Mouse (Mus musculus): ENCODE measurements around the gene Galnt7. TPM values are rescaled to one million over a fixed set of nuclear protein-coding genes. Genes with fewer than 3 reads are reported as not detected.

The Galnt7 gene
- polyA plus RNA-seq, 1 experiment from 2014 or later: 22.4 TPM

DNA sequence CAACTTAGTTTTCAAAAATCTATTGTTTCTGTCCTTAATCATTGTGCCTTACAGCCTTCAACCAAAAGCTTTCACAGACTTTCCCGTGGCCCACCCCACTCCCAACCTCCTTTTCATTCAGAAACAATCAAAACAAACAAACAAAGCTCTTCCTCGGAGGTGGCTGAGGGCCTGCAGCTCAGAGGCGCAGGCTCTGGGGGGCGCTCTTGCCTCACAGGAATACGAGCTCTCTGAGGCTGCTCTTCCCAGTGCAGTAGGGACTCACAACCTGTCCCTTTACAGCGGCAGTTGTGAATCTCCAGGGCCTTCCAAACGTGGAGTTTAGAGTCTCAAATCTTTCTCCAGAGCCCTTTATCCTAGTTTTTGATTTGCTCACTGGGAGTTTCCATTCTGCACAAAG is 78.4 kb downstream of the Galnt7 start:
- H3K27ac ChIP-seq (ENCODE audit: low read length): no peak overlapping the region
- no peak overlapping the region for H3K4me3 ChIP-seq (ENCODE audit: low read length)
- 0 out of 2 replicates have a peak, but pooled peaks have one; percentile 71 for ATAC-seq (ENCODE audit: low FRiP score, low TSS enrichment)
- H3K36me3 ChIP-seq (ENCODE audit: insufficient read depth, low read length): no peaks in the 10 kb centered on the region; the same call in 1 of the 2 replicates
- 6% methylated on average over 7 of the region's 7 CpGs for WGBS
- H3K9ac ChIP-seq (replicated peaks; ENCODE audit: low read length): no peak overlapping the region
- H3K4me2 ChIP-seq (replicated peaks; ENCODE audit: low read depth, low read length): no peak overlapping the region
- no peaks in the 10 kb centered on the region for H3K27me3 ChIP-seq (ENCODE audit: insufficient read depth, low read length)
- H3K9me3 ChIP-seq (ENCODE audit: low read length): no peaks in the 10 kb centered on the region
- peaks cover 8% of the 10 kb centered on the region; the same call in 1 of the 2 replicates for H3K4me1 ChIP-seq (ENCODE audit: insufficient read depth, low read length)

- WGBS: 85% methylated on average over 6 of the region's 6 CpGs
- ATAC-seq (ENCODE audit: low FRiP score, low TSS enrichment): no peak
Observed at GRCm38 (mm10) chr8:57573844-57574243, 79.0 kb downstream of the Galnt7 start.

DNA sequence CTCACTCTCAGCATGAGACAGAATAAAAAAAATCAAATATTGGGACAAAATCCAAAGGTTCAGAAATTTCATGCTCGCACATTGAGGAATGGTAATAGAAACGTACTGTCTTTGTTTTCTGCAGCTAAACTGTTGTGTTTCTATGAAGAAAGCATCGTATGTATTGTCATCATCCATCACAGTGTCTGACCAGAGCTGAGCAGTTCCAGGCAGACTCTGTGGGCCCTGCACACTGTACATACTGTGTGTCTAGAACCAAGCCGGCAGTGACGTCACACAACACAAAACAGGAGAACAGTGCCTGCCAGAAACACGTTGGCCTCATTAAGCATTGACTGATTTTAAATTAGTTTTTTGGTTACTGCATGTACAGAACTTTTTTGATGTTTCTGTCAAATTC is 82.9 kb downstream of the Galnt7 start:
- H3K27ac ChIP-seq (ENCODE audit: low read length): no peak overlapping the region
- H3K9me3 ChIP-seq (ENCODE audit: low read length): no peaks in the 10 kb centered on the region
- no peak overlapping the region for H3K4me2 ChIP-seq (replicated peaks; ENCODE audit: low read depth, low read length)
- no peak overlapping the region for H3K4me3 ChIP-seq (ENCODE audit: low read length)
- no peak overlapping the region for H3K9ac ChIP-seq (replicated peaks; ENCODE audit: low read length)
- no peak for ATAC-seq (ENCODE audit: low FRiP score, low TSS enrichment)
- H3K4me1 ChIP-seq (ENCODE audit: insufficient read depth, low read length): peaks cover 11% of the 10 kb centered on the region
- no peaks in the 10 kb centered on the region for H3K27me3 ChIP-seq (ENCODE audit: insufficient read depth, low read length)
- WGBS: 74% methylated on average over 6 of the region's 6 CpGs
- no peaks in the 10 kb centered on the region; the same call in 1 of the 2 replicates for H3K36me3 ChIP-seq (ENCODE audit: insufficient read depth, low read length)

More at GRCm38 (mm10) chr8:57573844-57574243, 79.0 kb downstream of the Galnt7 start:
- Histone ChIP-seq H3K36me3 (ENCODE audit: insufficient read depth, low read length) (no peaks in the 10 kb centered on the region; the same call in 1 of the 2 replicates), H3K9ac (replicated peaks; ENCODE audit: low read length) (no peak overlapping the region), H3K4me1 (ENCODE audit: insufficient read depth, low read length) (peaks cover 13% of the 10 kb centered on the region), H3K9me3 (ENCODE audit: low read length) (no peaks in the 10 kb centered on the region), H3K4me2 (replicated peaks; ENCODE audit: low read depth, low read length) (no peak overlapping the region), H3K27me3 (ENCODE audit: insufficient read depth, low read length) (no peaks in the 10 kb centered on the region), H3K4me3 (ENCODE audit: low read length) (no peak overlapping the region), H3K27ac (ENCODE audit: low read length) (no peak overlapping the region)

GRCm38 (mm10) chr8:57569400-57569795 is 83.4 kb downstream of the Galnt7 start:
- Histone ChIP-seq H3K4me1 (ENCODE audit: insufficient read depth, low read length) (peaks cover 11% of the 10 kb centered on the region), H3K27me3 (ENCODE audit: insufficient read depth, low read length) (no peaks in the 10 kb centered on the region), H3K4me2 (replicated peaks; ENCODE audit: low read depth, low read length) (no peak overlapping the region), H3K36me3 (ENCODE audit: insufficient read depth, low read length) (no peaks in the 10 kb centered on the region; the same call in 1 of the 2 replicates), H3K9ac (replicated peaks; ENCODE audit: low read length) (0 out of 2 replicates have a peak overlapping the region, but pooled peaks have one; percentile 14), H3K9me3 (ENCODE audit: low read length) (no peaks in the 10 kb centered on the region), H3K4me3 (ENCODE audit: low read length) (no peak overlapping the region), H3K27ac (ENCODE audit: low read length) (no peak overlapping the region)
- 33% methylated on average over 11 of the region's 11 CpGs for WGBS
- ATAC-seq (ENCODE audit: low FRiP score, low TSS enrichment): peak; percentile 62; the same call in 1 of the 2 replicates

- H3K4me1 ChIP-seq (ENCODE audit: insufficient read depth, low read length): peaks cover 11% of the 10 kb centered on the region
- 0 out of 2 replicates have a peak overlapping the region, but pooled peaks have one; percentile 14 for H3K9ac ChIP-seq (replicated peaks; ENCODE audit: low read length)
- 0 out of 2 replicates have a peak, but pooled peaks have one; percentile 35 for ATAC-seq (ENCODE audit: low FRiP score, low TSS enrichment)
- WGBS: 74% methylated on average over 18 of the region's 18 CpGs
- no peak overlapping the region for H3K27ac ChIP-seq (ENCODE audit: low read length)
- H3K27me3 ChIP-seq (ENCODE audit: insufficient read depth, low read length): no peaks in the 10 kb centered on the region
- no peak overlapping the region for H3K4me2 ChIP-seq (replicated peaks; ENCODE audit: low read depth, low read length)
- no peaks in the 10 kb centered on the region for H3K9me3 ChIP-seq (ENCODE audit: low read length)
- H3K4me3 ChIP-seq (ENCODE audit: low read length): no peak overlapping the region
- H3K36me3 ChIP-seq (ENCODE audit: insufficient read depth, low read length): peaks cover 2% of the 10 kb centered on the region; the same call in 1 of the 2 replicates
Observed at GRCm38 (mm10) chr8:57568633-57569399, 84.0 kb downstream of the Galnt7 start.

DNA sequence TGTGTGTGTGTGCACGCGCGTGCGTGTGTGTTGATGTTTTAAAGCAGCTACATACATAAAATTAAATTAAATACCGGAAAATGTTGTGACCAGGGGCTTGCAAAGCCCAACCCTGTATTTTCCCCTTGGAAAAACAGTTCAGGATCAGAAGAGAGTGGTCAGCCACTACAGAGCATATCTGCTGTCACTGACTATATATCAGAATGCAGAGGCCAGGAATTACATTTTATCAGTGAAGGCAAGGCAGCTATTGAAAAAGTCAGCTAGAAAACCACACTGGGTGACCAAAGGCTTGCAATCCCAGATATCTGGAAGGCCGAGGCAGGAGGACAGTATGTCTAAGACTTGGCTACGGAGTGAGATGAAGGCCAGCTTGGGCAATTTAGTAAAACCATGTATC is 84.8 kb downstream of the Galnt7 start:
- ATAC-seq (ENCODE audit: low FRiP score, low TSS enrichment): peak; percentile 50; the same call in 1 of the 2 replicates
- WGBS: 71% methylated on average over 7 of the region's 7 CpGs
- H3K4me1 ChIP-seq (ENCODE audit: insufficient read depth, low read length): peaks cover 11% of the 10 kb centered on the region

DNA sequence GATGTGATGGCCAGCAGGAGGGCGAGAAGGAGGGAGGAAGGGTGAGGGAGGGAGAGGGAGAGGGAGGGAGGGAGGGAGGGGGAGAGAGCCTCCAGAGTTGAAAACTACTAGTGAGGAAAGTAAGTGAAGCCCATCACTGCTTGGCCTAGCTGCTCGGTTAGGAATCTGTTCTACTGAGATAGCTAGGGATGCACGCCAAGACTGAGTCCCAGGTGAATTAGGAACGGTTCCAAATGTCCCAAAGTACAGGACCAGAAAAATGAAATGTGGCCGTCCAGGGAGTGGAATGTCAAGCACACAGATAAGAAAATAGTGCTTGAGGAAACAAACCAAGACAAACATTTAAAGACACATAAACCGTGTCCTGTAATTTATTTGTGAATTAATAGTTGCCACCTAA is 87.8 kb downstream of the Galnt7 start:
- no peak for ATAC-seq (ENCODE audit: low FRiP score, low TSS enrichment)
- H3K4me1 ChIP-seq (ENCODE audit: insufficient read depth, low read length): peaks cover 11% of the 10 kb centered on the region
- H3K36me3 ChIP-seq (ENCODE audit: insufficient read depth, low read length): 0 out of 2 replicates have a peak, but pooled peaks cover 4% of the 10 kb centered on the region
- no peak overlapping the region for H3K4me3 ChIP-seq (ENCODE audit: low read length)
- WGBS: 61% methylated on average over 6 of the region's 6 CpGs
- no peaks in the 10 kb centered on the region for H3K27me3 ChIP-seq (ENCODE audit: insufficient read depth, low read length)
- no peak overlapping the region for H3K27ac ChIP-seq (ENCODE audit: low read length)
- no peaks in the 10 kb centered on the region for H3K9me3 ChIP-seq (ENCODE audit: low read length)
- no peak overlapping the region for H3K4me2 ChIP-seq (replicated peaks; ENCODE audit: low read depth, low read length)
- no peak overlapping the region for H3K9ac ChIP-seq (replicated peaks; ENCODE audit: low read length)

More for the DNA sequence above, 84.8 kb downstream of the Galnt7 start:
- no peaks in the 10 kb centered on the region for H3K27me3 ChIP-seq (ENCODE audit: insufficient read depth, low read length)
- peaks cover 4% of the 10 kb centered on the region; the same call in 1 of the 2 replicates for H3K36me3 ChIP-seq (ENCODE audit: insufficient read depth, low read length)
- no peak overlapping the region for H3K4me3 ChIP-seq (ENCODE audit: low read length)
- H3K27ac ChIP-seq (ENCODE audit: low read length): no peak overlapping the region
- H3K9me3 ChIP-seq (ENCODE audit: low read length): no peaks in the 10 kb centered on the region
- H3K9ac ChIP-seq (replicated peaks; ENCODE audit: low read length): no peak overlapping the region
- H3K4me2 ChIP-seq (replicated peaks; ENCODE audit: low read depth, low read length): no peak overlapping the region

GRCm38 (mm10) chr8:57563726-57564125 is 89.1 kb downstream of the Galnt7 start:
- 0 out of 2 replicates have a peak, but pooled peaks cover 4% of the 10 kb centered on the region for H3K36me3 ChIP-seq (ENCODE audit: insufficient read depth, low read length)
- H3K4me3 ChIP-seq (ENCODE audit: low read length): no peak overlapping the region
- H3K9me3 ChIP-seq (ENCODE audit: low read length): no peaks in the 10 kb centered on the region
- no peaks in the 10 kb centered on the region for H3K27me3 ChIP-seq (ENCODE audit: insufficient read depth, low read length)
- ATAC-seq (ENCODE audit: low FRiP score, low TSS enrichment): no peak
- WGBS: 85% methylated on average over 15 of the region's 15 CpGs
- no peak overlapping the region for H3K9ac ChIP-seq (replicated peaks; ENCODE audit: low read length)
- peaks cover 2% of the 10 kb centered on the region for H3K4me1 ChIP-seq (ENCODE audit: insufficient read depth, low read length)
- H3K4me2 ChIP-seq (replicated peaks; ENCODE audit: low read depth, low read length): no peak overlapping the region
- H3K27ac ChIP-seq (ENCODE audit: low read length): no peak overlapping the region

DNA sequence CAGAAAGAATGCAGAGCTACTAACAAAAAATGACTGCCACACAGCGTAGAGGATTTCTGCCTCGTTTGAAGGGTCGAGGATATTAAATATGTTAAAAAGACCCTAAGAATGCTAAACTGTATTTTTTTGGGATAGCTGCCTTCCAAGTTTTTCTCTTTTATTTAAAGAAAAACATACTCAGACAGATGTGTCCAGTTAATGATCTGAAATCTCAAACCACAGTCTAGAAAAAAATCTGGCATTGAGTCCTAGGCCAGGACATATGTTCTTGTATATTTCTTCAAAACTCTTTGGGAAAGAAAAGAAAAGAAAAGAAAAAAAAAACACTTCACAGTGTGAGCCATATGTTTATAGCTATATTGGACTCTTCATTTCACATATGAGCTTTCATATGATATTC is 90.1 kb downstream of the Galnt7 start:
- Histone ChIP-seq H3K4me1 (ENCODE audit: insufficient read depth, low read length) (no peaks in the 10 kb centered on the region), H3K9me3 (ENCODE audit: low read length) (no peaks in the 10 kb centered on the region), H3K9ac (replicated peaks; ENCODE audit: low read length) (no peak overlapping the region), H3K4me2 (replicated peaks; ENCODE audit: low read depth, low read length) (no peak overlapping the region), H3K36me3 (ENCODE audit: insufficient read depth, low read length) (0 out of 2 replicates have a peak, but pooled peaks cover 4% of the 10 kb centered on the region), H3K4me3 (ENCODE audit: low read length) (no peak overlapping the region), H3K27ac (ENCODE audit: low read length) (no peak overlapping the region), H3K27me3 (ENCODE audit: insufficient read depth, low read length) (no peaks in the 10 kb centered on the region)
- no peak for ATAC-seq (ENCODE audit: low FRiP score, low TSS enrichment)
- 71% methylated on average over 3 of the region's 3 CpGs for WGBS

GRCm38 (mm10) chr8:57560926-57561325 is 91.9 kb downstream of the Galnt7 start:
- Histone ChIP-seq H3K4me3 (ENCODE audit: low read length) (no peak overlapping the region), H3K4me2 (replicated peaks; ENCODE audit: low read depth, low read length) (no peak overlapping the region), H3K27ac (ENCODE audit: low read length) (no peak overlapping the region), H3K9ac (replicated peaks; ENCODE audit: low read length) (no peak overlapping the region), H3K4me1 (ENCODE audit: insufficient read depth, low read length) (no peaks in the 10 kb centered on the region), H3K36me3 (ENCODE audit: insufficient read depth, low read length) (0 out of 2 replicates have a peak, but pooled peaks cover 4% of the 10 kb centered on the region), H3K9me3 (ENCODE audit: low read length) (no peaks in the 10 kb centered on the region), H3K27me3 (ENCODE audit: insufficient read depth, low read length) (no peaks in the 10 kb centered on the region)
- WGBS: 79% methylated on average over 9 of the region's 9 CpGs
- ATAC-seq (ENCODE audit: low FRiP score, low TSS enrichment): peak; percentile 54; the same call in 1 of the 2 replicates

All from kidney, embryonic 16.5 days (tissue).